Mouse (Mus musculus): ENCODE results near the gene Hnrnpa3.

DNA sequence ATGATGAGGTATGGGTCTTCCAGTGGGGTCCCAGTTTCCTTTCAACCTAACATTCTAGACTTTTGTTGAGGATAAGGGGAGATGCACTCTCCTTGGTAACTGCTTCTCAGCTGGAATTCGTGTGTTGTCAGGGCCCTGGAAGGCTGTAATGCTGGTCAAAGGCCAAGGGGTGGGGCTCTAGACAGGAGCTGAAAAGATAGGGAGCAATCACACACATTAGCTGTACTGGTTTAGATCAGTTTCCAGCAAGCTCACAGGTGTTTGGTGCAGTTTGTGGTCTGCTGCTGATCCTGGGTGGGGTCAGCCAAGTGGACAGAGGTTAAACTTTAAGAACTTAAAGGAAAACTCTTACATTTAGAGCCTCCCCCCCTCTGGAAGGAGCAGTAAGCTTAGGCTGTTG, 48.4 kb downstream of the Hnrnpa3 start:
- TF ChIP-seq EP300 (optimal IDR thresholded peaks at IDR 0.05) (no peak), CTCF (IDR thresholded peaks at IDR 0.05; ENCODE audit: low read depth) (peak; percentile 13; the same call in 1 of the 2 replicates)

All from stomach, postnatal 0 days (tissue).